Mouse (Mus musculus): ENCODE measurements at regions not wholly inside any gene's neighbourhood (a gene's known extent, or its start where the extent isn't known, plus 50 kb on each side); places are given as distances from the start of the nearest gene placed in this dataset.

DNA sequence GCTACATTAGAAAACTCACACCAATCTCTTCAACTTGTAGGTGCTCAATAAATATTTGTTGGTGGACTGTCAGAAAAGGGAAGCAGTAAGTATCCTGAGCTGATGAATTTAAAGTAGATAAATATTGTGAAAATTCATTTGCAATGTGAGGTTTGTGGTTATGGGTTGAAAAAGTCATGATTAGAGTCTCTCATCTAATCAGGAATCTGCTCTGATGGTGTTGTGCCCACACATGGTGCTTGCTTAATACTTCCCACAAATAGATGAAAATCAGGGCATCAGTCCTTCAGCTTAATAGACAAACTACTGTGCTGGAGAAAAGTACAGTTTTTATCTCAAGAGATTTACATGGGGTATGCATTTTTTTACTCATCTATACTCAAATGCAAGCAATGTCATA lies 59.9 kb downstream of the S1pr1 start:
- DNase-seq (ENCODE audit: low spot score) = no peak

DNA sequence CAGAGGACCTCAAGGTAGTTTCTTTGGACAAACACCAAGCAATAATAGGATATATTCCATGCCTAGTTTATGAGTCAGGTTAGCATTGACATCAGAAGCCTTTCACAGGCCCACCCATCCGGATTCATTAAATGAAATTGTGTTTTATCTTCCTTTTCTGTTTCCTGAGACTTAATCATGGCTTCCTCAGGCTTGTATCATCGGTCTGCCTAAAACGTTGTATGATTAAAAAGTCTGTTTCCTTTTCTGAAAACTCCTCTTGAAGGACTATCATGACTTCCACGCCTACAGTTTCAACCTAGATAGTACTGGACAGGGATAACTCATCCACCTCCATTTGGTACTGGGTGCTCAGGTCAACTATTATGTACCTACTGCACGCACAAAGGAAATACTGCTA lies 62.6 kb downstream of the S1pr1 start:
- no peak for DNase-seq (ENCODE audit: low spot score)

DNA sequence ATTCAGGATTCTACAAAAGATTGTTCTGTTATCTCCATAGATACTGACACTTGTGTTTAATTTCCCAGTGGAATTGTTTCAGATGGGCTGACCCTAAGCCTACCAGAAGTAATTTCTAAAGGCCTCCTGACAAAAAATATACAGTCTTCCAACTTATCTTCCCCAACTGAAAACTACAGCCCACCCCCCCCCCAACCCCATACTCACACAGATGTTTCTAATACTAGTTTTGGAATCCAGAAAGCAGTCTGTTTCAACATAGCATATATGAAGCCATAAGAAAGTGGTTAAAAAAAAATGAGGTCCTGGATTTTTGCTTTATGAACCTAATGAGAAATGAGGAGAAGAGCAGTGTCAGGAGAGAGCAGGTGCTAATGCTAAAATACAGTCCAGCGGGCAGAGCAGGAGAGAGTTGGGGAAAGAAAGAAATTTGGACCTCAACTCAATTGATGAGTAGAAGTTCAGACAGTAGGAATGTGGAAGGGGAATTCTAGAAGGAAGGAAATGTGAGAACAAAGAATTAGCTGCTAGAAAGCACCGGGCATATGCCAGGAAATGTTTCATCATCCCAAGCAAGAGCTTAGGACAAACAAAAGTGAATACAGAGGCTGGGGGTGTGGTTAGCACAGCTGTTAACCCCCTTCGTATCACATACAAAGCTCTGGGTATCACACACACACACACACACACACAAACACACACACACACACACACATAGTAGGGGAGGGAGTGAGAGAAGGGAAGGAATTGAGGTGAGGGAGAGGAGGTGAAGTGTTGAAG lies 65.3 kb downstream of the S1pr1 start:
- DNase-seq (ENCODE audit: low spot score) = no peak

DNA sequence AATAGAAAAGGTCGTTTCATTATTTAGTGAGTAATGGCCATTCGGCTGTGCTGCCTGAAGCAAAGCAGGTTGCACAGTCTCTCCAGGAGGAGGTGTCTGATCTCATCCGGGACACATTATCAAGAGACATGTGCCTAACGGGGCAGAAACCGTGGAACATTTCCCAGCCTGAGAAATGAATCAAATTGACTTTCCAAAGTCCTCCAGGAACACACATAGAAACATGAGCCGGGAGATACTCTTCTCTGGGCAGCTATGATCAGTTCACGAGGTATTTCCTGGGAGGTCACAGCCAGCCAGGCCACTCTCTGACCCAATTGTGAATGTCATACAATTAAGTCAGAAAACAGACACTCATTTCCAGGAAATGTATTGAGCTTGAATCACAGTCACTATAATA lies 67.9 kb downstream of the S1pr1 start:
- DNase-seq (ENCODE audit: low spot score) = no peak

DNA sequence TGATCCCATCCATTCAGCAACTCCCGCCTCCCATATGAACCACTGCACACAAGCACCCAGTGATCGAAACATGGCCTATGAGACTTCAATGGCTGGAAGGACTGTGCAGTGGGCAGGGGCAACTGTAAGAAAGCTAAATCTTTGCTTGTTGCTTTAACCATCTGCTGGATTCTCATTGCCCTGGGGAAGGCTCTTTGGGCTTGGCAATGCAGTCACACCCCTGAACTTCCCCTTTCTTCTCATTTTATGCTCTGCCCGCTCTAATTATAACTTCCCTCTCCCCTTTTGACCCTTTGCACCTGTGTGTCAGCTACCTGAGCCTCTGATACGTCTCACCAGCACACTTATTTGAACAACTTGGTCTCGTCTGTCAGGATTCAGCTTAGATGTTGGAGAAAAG lies 70.6 kb downstream of the S1pr1 start:
- no peak for DNase-seq (ENCODE audit: low spot score)

DNA sequence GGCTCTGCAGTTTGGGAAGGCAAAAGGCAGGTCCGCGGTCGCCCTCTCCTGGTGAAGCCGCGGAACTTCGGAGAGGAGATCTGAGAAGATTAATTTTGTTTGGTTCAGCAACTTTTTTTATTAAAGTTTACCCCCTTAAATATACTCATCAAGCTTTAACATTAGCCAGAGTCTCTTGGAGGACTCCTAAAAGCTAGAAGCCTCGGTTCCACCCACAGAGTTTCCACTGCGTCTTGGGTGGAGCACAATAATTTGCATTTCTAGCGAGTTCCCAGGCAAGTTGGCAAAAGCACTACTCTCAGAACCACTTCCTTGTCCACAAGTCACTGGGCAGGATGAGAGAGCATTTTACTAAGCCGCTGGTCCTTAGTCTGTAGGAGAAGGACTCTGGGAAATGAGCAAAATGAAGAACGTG lies 72.0 kb downstream of the S1pr1 start:
- DNase-seq (ENCODE audit: low spot score) = peak; percentile 85

DNA sequence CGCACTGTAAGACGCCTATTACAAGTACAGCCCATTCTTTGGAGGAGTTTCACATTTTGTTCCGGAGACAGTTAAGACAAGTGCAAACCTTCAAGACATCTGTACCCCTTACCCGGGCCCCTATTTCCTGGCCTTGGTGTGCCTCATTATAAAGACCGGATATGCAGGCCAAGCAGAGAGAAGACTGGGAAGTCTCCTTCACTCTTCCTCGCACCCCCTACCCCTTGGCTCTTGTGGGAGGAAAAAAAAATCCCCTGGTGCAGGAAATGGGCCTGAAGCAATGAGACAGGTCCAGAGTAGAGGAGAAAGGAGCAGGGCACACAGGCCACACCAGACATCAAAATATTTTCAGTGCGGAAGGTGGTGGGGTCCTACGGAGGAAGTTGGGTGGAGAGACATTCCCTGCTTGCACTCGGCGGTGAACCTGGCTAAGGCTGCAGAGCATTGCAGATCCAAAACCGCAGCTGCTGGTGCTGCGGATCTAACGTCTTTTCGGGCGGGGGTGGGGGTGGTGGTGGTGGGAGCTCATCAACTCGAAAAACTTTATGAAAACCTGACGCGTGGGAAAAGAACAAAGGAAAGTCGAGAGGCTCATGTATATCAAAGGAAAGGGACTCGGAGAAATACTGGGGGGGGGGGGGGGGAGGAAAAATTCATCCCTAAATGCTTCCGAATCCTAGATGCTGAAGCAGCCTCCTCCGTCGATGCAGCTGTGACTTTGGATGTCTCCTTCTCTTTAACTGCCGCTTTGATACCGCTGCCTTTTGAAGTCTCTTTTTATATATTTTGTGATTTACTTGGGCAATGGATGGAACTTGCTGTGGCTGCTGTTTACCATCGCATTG lies 72.6 kb downstream of the S1pr1 start:
- peak; percentile 83 for DNase-seq (ENCODE audit: low spot score)

DNA sequence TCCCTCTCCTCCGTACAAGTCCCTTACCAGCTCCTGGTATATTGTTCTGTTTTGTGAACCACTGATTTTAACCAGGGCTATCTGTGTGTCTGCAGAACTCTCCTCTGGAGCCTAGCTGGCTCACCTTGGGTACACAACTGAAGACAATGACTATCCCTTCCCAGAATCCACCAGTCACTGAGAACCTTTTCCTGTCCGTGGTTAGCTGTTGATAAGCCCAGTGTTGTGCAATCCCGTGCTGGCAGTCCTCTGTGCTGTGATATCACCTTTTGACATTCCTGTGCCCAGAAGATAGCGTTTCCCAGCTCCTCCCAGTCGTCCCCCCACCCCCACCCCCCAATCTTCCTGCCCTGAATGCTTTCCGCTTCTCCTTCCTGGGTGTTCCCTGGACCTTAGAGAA lies 73.5 kb downstream of the S1pr1 start:
- DNase-seq (ENCODE audit: low spot score) = peak; percentile 24

DNA sequence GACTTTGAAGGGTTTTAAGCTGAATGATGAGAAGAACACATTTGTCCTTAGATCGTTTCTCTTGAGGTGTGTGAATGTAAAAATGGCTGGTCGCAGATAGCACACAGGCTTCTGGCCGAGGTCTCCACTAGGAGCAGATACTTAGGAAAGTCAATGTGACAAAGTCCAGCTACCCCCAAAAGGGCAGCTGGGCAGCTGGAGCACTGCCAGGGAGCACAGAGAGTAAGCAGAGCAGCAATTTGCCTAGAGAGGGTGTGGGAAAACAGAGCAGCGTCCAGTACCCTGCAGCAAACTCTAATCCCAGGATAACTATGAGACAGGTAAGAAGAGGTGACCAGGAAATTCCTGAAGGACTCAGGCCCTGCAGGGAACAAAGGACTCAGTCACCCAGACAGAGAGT lies 79.4 kb downstream of the S1pr1 start:
- no peak for DNase-seq (ENCODE audit: low spot score)

DNA sequence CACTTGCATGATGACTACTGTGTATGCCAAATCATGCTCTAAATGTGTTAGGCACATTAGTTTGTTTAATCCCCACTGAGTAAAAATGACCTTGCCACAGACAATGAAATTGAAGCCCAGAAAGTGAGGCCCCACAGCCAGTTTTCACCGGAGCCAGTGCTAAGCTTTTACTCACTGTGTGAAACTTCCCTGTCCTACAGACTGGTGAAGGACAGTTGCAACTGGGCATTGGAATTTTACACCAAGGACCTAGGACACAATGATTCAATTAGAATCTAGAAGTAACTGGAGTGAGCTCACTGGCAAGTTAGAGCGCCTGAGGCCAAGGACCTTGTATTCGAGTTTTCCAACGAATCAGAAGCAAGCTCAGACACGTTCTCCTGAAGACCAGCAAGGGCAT lies 79.8 kb downstream of the S1pr1 start:
- DNase-seq (ENCODE audit: low spot score) = no peak

DNA sequence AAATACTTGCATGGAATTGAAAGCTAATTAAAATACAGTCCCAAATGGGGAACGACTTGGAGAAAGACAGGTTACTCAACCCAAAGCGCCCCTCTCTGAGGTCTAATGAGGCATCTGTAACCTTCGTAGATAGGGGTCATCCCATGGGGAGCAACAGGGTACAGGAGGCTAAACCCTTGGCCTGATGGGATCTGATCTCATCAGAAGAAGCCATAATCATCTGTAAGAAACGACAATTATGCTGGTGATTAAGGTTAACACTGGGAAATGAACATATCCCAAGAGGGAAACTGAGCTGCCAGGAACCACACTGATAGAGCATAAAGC lies 82.5 kb downstream of the S1pr1 start:
- DNase-seq (ENCODE audit: low spot score) = no peak

DNA sequence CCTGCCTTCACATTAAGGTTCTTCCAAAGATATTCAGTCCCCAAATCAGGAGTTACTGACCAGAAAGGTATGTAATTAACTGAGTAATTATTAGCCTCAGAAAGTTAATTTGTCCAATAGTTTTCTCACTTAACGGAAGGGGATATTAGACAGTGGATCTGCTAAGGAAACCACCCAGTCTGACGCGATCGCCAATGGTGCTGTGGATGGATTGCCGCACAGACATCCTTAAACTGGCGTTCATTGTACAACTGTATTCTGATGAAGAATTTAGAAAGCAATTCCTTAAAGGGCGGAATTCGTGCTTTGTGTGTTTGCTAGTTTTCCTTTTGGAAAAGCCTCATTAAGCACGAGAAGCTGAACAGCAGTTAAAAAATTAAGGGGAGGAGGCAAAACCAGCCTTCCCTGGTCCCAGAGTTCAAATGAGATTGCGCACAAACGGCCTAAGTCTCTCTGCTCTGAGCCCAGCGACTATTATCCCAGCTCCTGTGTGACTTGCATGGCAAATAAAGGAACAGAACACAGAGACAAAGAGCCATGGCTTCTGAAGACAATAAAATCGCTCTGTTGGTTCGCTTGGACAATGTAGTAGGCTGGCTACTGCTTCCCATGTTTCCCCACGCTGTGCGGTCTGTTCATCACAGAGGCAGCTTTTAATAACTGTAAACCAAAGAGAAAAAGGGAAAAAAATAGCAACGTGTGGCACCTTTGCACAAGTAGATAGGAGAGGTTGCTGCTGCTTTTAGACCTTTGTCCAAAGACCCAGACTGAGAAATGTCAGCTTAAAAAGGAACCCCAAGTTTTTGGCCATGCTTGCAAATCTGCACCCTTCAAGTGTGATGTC lies 83.1 kb downstream of the S1pr1 start:
- no peak for DNase-seq (ENCODE audit: low spot score)

DNA sequence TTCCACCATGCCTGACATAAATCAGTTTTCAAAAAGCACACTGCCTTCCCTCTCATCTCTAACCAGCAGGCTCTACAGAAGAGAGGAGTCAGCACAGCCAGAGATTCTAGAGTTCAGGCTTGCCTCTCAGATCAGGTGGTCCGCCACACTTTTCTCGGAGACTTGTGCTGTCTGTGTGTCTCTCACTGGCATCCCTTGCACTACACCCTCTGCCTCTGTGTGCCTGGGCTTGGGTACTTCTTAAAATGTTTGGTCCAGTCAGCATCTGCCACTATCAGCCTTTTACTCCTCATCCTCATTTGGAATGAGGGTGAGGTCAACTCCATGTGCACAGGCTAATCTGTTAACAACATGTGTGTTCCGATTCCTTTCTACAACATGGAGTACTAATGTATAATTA lies 92.0 kb downstream of the S1pr1 start:
- no peak for DNase-seq (ENCODE audit: low spot score)

DNA sequence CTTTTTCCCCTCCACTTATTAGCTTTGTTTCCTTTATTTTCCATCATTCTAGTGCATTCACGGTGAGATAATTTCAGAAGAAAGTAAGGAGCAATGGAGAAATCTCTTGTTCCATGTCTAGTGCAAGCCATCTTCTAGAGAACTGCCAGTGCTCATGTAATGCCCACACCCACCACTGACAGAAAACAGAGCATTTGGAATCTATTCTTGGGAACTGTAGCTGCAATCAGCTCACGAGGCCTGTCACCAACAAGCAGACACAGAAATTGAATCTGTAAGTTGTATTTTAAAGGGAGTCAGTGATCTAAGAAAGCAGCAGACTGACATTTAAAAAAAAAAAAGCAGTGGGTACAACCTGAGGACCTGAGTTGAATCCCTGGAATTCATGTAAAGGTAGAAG lies 92.6 kb downstream of the S1pr1 start:
- no peak for DNase-seq (ENCODE audit: low spot score)

DNA sequence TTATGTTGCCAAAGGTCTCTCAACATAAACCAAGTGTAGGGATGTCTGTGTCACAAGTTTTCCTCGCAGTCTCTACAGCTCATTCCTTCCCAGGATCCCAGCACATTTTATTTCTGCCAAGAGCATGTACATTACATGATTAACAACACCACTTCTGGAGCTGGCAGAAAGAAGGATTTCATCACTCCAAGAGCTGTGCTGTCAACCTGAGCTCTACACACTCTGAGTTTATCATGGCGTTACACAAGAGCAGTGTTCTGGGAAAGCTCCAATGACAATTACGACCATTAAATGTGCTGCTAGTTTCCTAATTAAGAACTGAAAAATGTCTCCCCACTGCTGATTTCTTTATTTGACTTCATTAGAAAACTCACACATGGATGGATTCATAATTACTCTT lies 94.9 kb downstream of the S1pr1 start:
- no peak for DNase-seq (ENCODE audit: low spot score)

DNA sequence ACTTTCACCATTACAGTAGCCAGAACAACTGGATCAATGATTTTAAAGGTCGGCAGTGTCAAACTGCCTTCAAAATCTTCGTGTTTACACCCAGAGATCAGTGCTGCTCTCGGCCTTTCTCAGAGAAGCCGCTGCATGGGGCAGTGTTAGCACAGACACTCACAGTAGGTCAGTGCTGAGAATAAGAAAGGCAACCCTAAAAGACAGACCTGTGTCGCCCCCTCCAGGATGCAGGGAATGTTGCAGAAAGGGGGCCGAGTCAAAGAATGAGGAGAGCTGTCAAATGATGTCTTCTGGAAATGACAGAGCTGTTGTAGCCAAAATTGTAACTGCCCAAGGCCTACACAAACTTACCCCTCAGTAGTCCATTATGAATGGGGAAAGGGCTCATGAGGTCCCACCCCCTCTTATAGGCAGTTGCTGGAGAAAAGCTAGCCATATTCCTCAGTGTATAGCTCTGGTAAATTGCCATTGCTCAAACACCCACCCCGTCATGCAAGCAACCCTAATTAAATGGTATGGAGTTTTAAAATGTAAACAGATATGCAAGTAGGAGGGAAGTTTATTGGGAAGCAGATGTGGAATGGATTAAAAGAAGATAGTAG lies 98.8 kb downstream of the S1pr1 start:
- peak; percentile 43 for DNase-seq (ENCODE audit: low spot score)

DNA sequence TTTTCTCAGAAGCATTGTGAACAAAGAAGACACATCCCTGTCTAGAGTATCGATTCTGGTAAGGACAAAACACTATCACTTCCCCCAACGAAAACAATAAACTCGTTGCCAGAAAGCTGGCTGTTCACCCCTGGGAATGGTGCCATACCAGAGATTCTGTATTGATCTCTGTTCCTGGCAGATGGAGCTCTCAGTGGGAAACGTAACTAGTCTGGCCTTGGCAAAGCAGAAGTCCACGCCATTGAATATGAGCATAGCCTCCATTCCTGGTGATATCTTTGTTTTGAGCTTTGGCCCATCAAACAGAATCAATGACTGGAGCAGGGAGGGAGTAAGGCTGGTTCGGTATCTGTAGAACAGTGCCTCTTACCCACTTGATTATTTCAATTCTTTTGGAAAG lies 102.0 kb downstream of the S1pr1 start:
- no peak for DNase-seq (ENCODE audit: low spot score)

DNA sequence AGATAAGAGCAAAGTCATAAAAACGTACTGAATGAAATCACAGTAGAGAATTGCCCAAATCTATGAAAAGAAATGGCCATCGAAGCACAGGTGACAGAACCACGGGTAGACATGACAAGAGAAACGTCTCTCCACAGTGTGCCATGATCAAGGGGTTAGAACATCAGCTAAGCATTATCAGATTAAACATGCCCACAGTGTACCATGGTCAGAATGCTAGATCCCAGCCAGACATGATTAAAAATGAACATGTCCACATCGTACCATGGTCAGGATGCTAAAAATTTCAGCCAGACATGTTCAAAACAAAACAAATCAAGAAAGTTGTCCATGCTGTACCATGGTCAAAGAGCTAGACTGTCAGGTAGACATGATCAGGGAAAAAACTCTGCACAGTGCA lies 106.8 kb downstream of the S1pr1 start:
- no peak for DNase-seq (ENCODE audit: low spot score)

DNA sequence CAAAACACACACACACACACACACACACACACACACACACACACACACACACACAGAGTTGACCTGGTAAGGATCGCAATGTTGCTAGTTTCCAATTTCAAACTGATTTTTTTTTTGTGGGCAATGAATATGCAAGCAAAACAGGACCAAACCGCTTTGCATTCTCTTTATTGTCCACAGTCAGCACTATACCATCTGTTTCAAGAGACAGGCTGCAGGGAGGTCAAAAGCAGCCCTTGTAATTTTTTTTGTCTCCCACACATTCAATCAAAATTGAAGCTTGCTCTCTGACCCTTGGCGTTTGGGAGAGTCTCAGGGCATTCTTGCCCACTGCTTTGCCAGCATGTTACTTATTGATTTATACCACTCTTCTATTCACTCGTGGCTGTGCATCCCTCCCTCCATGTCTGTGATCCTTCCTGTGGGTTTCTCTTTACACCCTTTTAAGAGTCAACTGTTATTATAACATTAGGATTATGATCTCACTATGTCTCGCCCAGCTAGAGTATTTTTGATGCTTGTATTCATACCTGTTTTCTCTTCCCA lies 110.1 kb downstream of the S1pr1 start:
- DNase-seq (ENCODE audit: low spot score) = no peak

DNA sequence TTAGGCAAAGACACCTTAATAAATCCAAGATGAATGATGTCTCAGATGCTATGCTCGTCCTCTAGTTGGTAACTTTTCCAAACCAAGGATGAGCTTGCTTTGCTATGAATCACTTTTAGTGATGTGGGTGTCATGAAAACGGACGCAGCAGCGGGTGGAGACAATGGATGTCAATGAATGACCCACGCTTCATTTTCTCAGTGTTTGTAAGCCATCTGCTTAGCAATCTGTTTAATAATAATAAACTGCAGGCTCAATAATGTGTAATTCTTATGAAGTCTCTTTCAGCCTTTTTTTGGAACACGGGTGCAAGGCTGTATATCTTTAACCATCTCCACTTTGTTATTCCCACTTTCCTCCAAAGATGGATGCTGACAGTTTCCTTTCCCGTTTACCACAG lies 110.6 kb downstream of the S1pr1 start:
- DNase-seq (ENCODE audit: low spot score) = no peak

DNA sequence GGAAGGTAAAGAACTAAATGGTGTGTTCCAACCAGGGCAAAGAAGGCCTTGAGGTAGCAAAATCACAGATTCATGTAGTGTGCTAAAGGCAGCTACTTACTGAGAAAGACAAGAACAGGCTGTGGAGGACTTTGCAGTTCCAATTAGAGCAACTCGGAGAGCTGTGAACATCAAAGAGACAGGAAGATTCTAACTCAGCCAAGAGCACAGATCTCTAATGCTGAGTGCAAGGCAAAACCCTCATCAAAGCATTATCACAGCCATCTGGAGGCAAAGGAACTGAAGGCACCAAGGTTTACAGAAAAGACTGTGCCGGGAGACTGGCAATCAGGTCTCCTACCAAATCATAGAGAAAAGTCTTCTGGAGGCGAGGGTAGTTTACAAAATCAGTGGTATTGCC lies 111.1 kb downstream of the S1pr1 start:
- DNase-seq (ENCODE audit: low spot score) = peak; percentile 23

Data from thymus, postnatal 0 days (tissue).